Mouse (Mus musculus) CH12.LX (cell line): Measurements from ENCODE around the gene Pih1d2. TPM values are rescaled to one million over a fixed set of nuclear protein-coding genes. Genes with fewer than 3 reads are reported as not detected.
A peak's percentile ranks its signal among the peaks of the same experiment; 100 is the strongest.

Experiments
- DNase-seq: peaks from one replicate; pipeline ENCODE4 v3.0.0-alpha.2; 2013; ENCODE audit errors: extremely low read depth
- H3K27ac ChIP-seq: 2 replicates; pipeline ENCODE4 v1.5.1; 2012; ENCODE audit warnings: low read depth, mild to moderate bottlenecking, control low read depth, moderate library complexity; ENCODE audit not compliant: insufficient read depth
- H3K27me3 ChIP-seq: replicated peaks from 2 replicates; pipeline ENCODE3; 2012; ENCODE audit warnings: inconsistent platforms
- H3K36me3 ChIP-seq, 2 experiments: replicated peaks in 1 of 2; 2 replicates each; pipeline versions ENCODE3 to v1.6.1; 2012; ENCODE audit warnings: inconsistent platforms in 1 of 2, low read length in 1 of 2, mild to moderate bottlenecking in 1 of 2, mixed read lengths in 1 of 2, moderate library complexity in 1 of 2; ENCODE audit not compliant: control insufficient read depth in 1 of 2, insufficient read depth in 1 of 2
- H3K4me1 ChIP-seq, 2 experiments: 2 replicates each; pipeline ENCODE4 v1.6.1; 2012; ENCODE audit warnings: inconsistent platforms in 1 of 2, moderate library complexity in 1 of 2; ENCODE audit not compliant: insufficient read depth in 2 of 2, control insufficient read depth in 1 of 2
- H3K4me2 ChIP-seq: 2 replicates; pipeline ENCODE4 v1.6.1; 2012; ENCODE audit warnings: low read depth, mild to moderate bottlenecking, control low read depth; ENCODE audit not compliant: poor library complexity, insufficient read depth, severe bottlenecking
- H3K4me3 ChIP-seq, 3 experiments: fragments of 150-350 bp in 1 of 3; sonication (generic) in 1 of 3; replicated peaks in 1 of 3; 2 replicates each; pipeline versions ENCODE3 to v1.5.1; 2011 to 2012; ENCODE audit warnings: low read depth in 2 of 3, low read length in 2 of 3, mild to moderate bottlenecking in 2 of 3, moderate library complexity in 2 of 3, control low read depth in 1 of 3, improper control_type of control experiment in 1 of 3, inconsistent platforms in 1 of 3, mixed read lengths in 1 of 3; ENCODE audit not compliant: poor library complexity in 1 of 3
- H3K79me2 ChIP-seq: replicated peaks from 2 replicates; pipeline ENCODE4 v1.6.1; 2012; ENCODE audit warnings: mild to moderate bottlenecking, moderate library complexity; ENCODE audit not compliant: control insufficient read depth, poor library complexity, insufficient read depth, severe bottlenecking; ENCODE audit errors: extremely low read depth
- H3K9ac ChIP-seq: 2 replicates; pipeline ENCODE4 v1.6.1; 2012; ENCODE audit warnings: low read depth, mild to moderate bottlenecking, control low read depth, moderate library complexity; ENCODE audit not compliant: insufficient read depth
- H3K9me3 ChIP-seq: replicated peaks from 2 replicates; pipeline ENCODE3; 2012; ENCODE audit warnings: low read length, inconsistent platforms, mixed read lengths
- CHD1 ChIP-seq: IDR thresholded peaks from 2 replicates; pipeline ENCODE4 v1.6.1; 2012; ENCODE audit warnings: low read depth, low read length, improper control_type of control experiment, inconsistent platforms
- CTCF ChIP-seq, 2 experiments: IDR thresholded peaks in 1 of 2; conservative IDR thresholded peaks in 1 of 2; 2 replicates each; pipeline ENCODE4 v1.5.1; 2011 to 2012; ENCODE audit warnings: low read depth in 2 of 2, low read length in 2 of 2, improper control_type of control experiment in 1 of 2, inconsistent platforms in 1 of 2, mild to moderate bottlenecking in 1 of 2, moderate library complexity in 1 of 2
- ELF1 ChIP-seq: IDR thresholded peaks from 2 replicates; pipeline ENCODE4 v1.6.1; 2014; ENCODE audit warnings: low read depth, mild to moderate bottlenecking, inconsistent platforms, low read length, improper control_type of control experiment
- GABPA ChIP-seq: IDR thresholded peaks from 2 replicates; pipeline ENCODE4 v1.6.1; 2012; ENCODE audit warnings: low read depth, low read length, improper control_type of control experiment, inconsistent platforms; ENCODE audit not compliant: insufficient replicate concordance
- HCFC1 ChIP-seq: IDR thresholded peaks from 2 replicates; pipeline ENCODE4 v1.6.1; 2012; ENCODE audit warnings: low read depth, mild to moderate bottlenecking, inconsistent platforms, low read length, improper control_type of control experiment
- JUND ChIP-seq: conservative IDR thresholded peaks from 2 replicates; pipeline ENCODE4 v1.6.1; 2011; ENCODE audit warnings: low read depth, low read length, improper control_type of control experiment
- MEF2A ChIP-seq: IDR thresholded peaks from 2 replicates; pipeline ENCODE4 v1.6.1; 2014; ENCODE audit warnings: low read depth, mild to moderate bottlenecking, inconsistent platforms, low read length, improper control_type of control experiment, borderline replicate concordance
- MXI1 ChIP-seq: IDR thresholded peaks from 2 replicates; pipeline ENCODE4 v1.6.1; 2011; ENCODE audit warnings: mild to moderate bottlenecking, low read depth, low read length, improper control_type of control experiment
- MYC ChIP-seq: IDR thresholded peaks from 2 replicates; pipeline ENCODE4 v1.6.1; 2011; ENCODE audit warnings: low read depth, mild to moderate bottlenecking, improper control_type of control experiment, low read length
- NELFE ChIP-seq: IDR thresholded peaks from 2 replicates; pipeline ENCODE4 v1.6.1; 2011; ENCODE audit warnings: low read depth, low read length, improper control_type of control experiment
- NRF1 ChIP-seq: IDR thresholded peaks from 2 replicates; pipeline ENCODE4 v1.6.1; 2014; ENCODE audit warnings: low read depth, mild to moderate bottlenecking, inconsistent platforms, low read length, improper control_type of control experiment, moderate library complexity
- SIN3A ChIP-seq: IDR thresholded peaks from 2 replicates; pipeline ENCODE4 v1.6.1; 2012; ENCODE audit warnings: low read length, improper control_type of control experiment, inconsistent platforms
- TBP ChIP-seq: conservative IDR thresholded peaks from 2 replicates; pipeline ENCODE4 v1.6.1; 2011; ENCODE audit warnings: low read depth, low read length, improper control_type of control experiment
- UBTF ChIP-seq: IDR thresholded peaks from 2 replicates; pipeline ENCODE4 v1.6.1; 2012; ENCODE audit warnings: low read depth, mild to moderate bottlenecking, inconsistent platforms, low read length, improper control_type of control experiment, moderate library complexity
- USF1 ChIP-seq: IDR thresholded peaks from 2 replicates; pipeline ENCODE4 v1.6.1; 2014; ENCODE audit warnings: low read depth, mild to moderate bottlenecking, inconsistent platforms, low read length, improper control_type of control experiment
- ZKSCAN1 ChIP-seq: IDR thresholded peaks from 2 replicates; pipeline ENCODE4 v1.6.1; 2012; ENCODE audit warnings: low read depth, inconsistent platforms, low read length, improper control_type of control experiment, borderline replicate concordance
- ZNF384 ChIP-seq: IDR thresholded peaks from 2 replicates; pipeline ENCODE4 v1.6.1; 2012; ENCODE audit warnings: low read depth, low read length, improper control_type of control experiment, inconsistent platforms
- dilution Hi-C: fragments of 300-500 bp; cut with MboI; formaldehyde crosslinking; loops from 2 replicates; pipeline ENCODE4 v1.14.3; 2020; ENCODE audit warnings: low sequenced_read_pairs; ENCODE audit not compliant: extremely low pct_unique_long_range_greater_than_20kb, extremely low pct_ligation_motif_present
- in situ Hi-C: fragments of 300-500 bp; cut with MboI; formaldehyde crosslinking; loops from 3 replicates; pipeline ENCODE4 v1.14.3; 2019; ENCODE audit warnings: low sequenced_read_pairs, low pct_ligation_motif_present, low pct_unique_long_range_greater_than_20kb, mixed read lengths
- polyA plus RNA-seq: library from polyadenylated mRNA; unstranded; fragments of >175 nt; gene quantifications from 2 replicates; pipeline ENCODE4 v1.2.1, GENCODE M21; 2012; ENCODE audit warnings: low read depth; ENCODE audit not compliant: insufficient read length
- total RNA-seq, 2 experiments: library from RNA; depleted of rRNA; stranded (reverse); fragments of 300-350 nt in 1 of 2; fragments of >200 nt in 1 of 2; gene quantifications; 2 replicates each; pipeline ENCODE4 v1.2.3; 2012 to 2014

Pih1d2 gene
- total and polyA plus RNA-seq, 3 experiments: 1.8 to 5.5 (median 2.8) TPM

GRCm38 (mm10) chr9:50658391-50658790 lies 41.3 kb downstream of the Pih1d2 start:
- peak overlapping the region; percentile 80 to 95 (median 84) for H3K4me3 ChIP-seq
- no peaks in the 10 kb centered on the region for H3K27me3 ChIP-seq
- peaks cover 13 to 36% of the 10 kb centered on the region in 2 experiments for H3K36me3 ChIP-seq
- DNase-seq: peak; percentile 53
- H3K79me2 ChIP-seq: peaks cover 7% of the 10 kb centered on the region; the same call in 1 of the 2 replicates
- H3K27ac ChIP-seq: no peak overlapping the region
- TF ChIP-seq NRF1: no peak
- TF ChIP-seq ZKSCAN1: no peak
- no peak for TF ChIP-seq TBP
- TF ChIP-seq NELFE: no peak
- TF ChIP-seq HCFC1: no peak
- TF ChIP-seq ELF1: no peak
- TF ChIP-seq MXI1: no peak
- TF ChIP-seq GABPA: no peak
- TF ChIP-seq ZNF384: no peak
- TF ChIP-seq CHD1: no peak
- peak overlapping the region; percentile 88 for H3K9ac ChIP-seq
- peak overlapping the region; percentile 97 for H3K4me2 ChIP-seq
- in situ Hi-C loops: loop anchor here (5.0 kb wide), 1 partner anchor 36 kb away; no protein-coding TSS in a partner anchor
- H3K9me3 ChIP-seq: no peaks in the 10 kb centered on the region
- dilution Hi-C loops: no loop called here
- H3K4me1 ChIP-seq: peaks cover 2 to 16% of the 10 kb centered on the region in 2 experiments

- H3K4me2 ChIP-seq: peak overlapping the region; percentile 97
- H3K27ac ChIP-seq: no peak overlapping the region
- in situ Hi-C loops (loop anchor here (5.0 kb wide), 1 partner anchor 37 kb away; no protein-coding TSS in a partner anchor), dilution Hi-C loops (no loop called here)
- H3K36me3 ChIP-seq: peaks cover 8 to 30% of the 10 kb centered on the region in 2 experiments
- H3K9me3 ChIP-seq: no peaks in the 10 kb centered on the region
- H3K9ac ChIP-seq: peak overlapping the region; percentile 88
- H3K4me3 ChIP-seq: peak overlapping the region; percentile 80 to 95 (median 84)
- no peaks in the 10 kb centered on the region for H3K27me3 ChIP-seq
- peaks cover 7% of the 10 kb centered on the region; the same call in 1 of the 2 replicates for H3K79me2 ChIP-seq
- DNase-seq: peak; percentile 15
- H3K4me1 ChIP-seq: peaks cover 2 to 16% of the 10 kb centered on the region in 2 experiments
- TF ChIP-seq MXI1: no peak
- no peak for TF ChIP-seq UBTF
- no peak for TF ChIP-seq MEF2A
- no peak for TF ChIP-seq USF1
- no peak for TF ChIP-seq CTCF (conservative IDR thresholded peaks at IDR 0.05 in 1 of 2, IDR thresholded peaks at IDR 0.05 in 1 of 2; ENCODE audit: low read depth in 2 of 2, low read length in 2 of 2)
- no peak for TF ChIP-seq NELFE
- no peak for TF ChIP-seq MYC
- no peak for TF ChIP-seq JUND
- TF ChIP-seq SIN3A: no peak
Measured at GRCm38 (mm10) chr9:50658941-50659388, 41.8 kb downstream of the Pih1d2 start.
